Mouse (Mus musculus): ENCODE results near the gene 4833427G06Rik. TPM values are rescaled to one million over a fixed set of nuclear protein-coding genes. Genes with fewer than 3 reads are reported as not detected.

Gene 4833427G06Rik
- polyA plus RNA-seq, 1 experiment from 2014 or later = not detected

- ATAC-seq = peak; percentile 97
- H3K9me3 ChIP-seq (ENCODE audit: control insufficient read depth, low read length) = no peaks in the 10 kb centered on the region
- under 1% methylated on average over 14 of the region's 14 CpGs for WGBS
- H3K4me3 ChIP-seq (ENCODE audit: low read length) = peak within 1 kb of the TSS; percentile 58
- H3K36me3 ChIP-seq (ENCODE audit: control insufficient read depth, insufficient read depth, low read length) = no peaks in the 10 kb centered on the region
- peaks cover 21% of the 10 kb centered on the region for H3K4me1 ChIP-seq (ENCODE audit: control insufficient read depth, insufficient read depth, low read length)
- peak within 1 kb of the TSS; percentile 93 for H3K4me2 ChIP-seq (ENCODE audit: low read depth, low read length)
- peak within 1 kb of the TSS; percentile 68 for H3K9ac ChIP-seq (ENCODE audit: low read depth, low read length)
- no peaks in the 10 kb centered on the region for H3K27me3 ChIP-seq (replicated peaks; ENCODE audit: control insufficient read depth, insufficient read depth, low read length)
- peak within 1 kb of the TSS; percentile 31 for H3K27ac ChIP-seq (ENCODE audit: low read length)
These were observed 24.9 kb downstream of the 4833427G06Rik start, which contains the start of gene Layn for GRCm38 (mm10) chr9:51076979-51077315. Layn (minus strand) TSS chr9:51077094.

- Histone ChIP-seq H3K36me3 (ENCODE audit: control insufficient read depth, insufficient read depth, low read length) (no peaks in the 10 kb centered on the region), H3K4me2 (ENCODE audit: low read depth, low read length) (peak overlapping the region; percentile 93), H3K27ac (ENCODE audit: low read length) (peak overlapping the region; percentile 31; the same call in 1 of the 2 replicates), H3K4me1 (ENCODE audit: control insufficient read depth, insufficient read depth, low read length) (peaks cover 21% of the 10 kb centered on the region), H3K27me3 (replicated peaks; ENCODE audit: control insufficient read depth, insufficient read depth, low read length) (no peaks in the 10 kb centered on the region), H3K9me3 (ENCODE audit: control insufficient read depth, low read length) (no peaks in the 10 kb centered on the region), H3K9ac (ENCODE audit: low read depth, low read length) (peak overlapping the region; percentile 68), H3K4me3 (ENCODE audit: low read length) (peak overlapping the region; percentile 58)
- WGBS = under 1% methylated on average over 17 of the region's 17 CpGs
- ATAC-seq = peak; percentile 56
These were observed 25.4 kb downstream of the 4833427G06Rik start for GRCm38 (mm10) chr9:51076300-51076978.

GRCm38 (mm10) chr9:51075780-51076179 lies 26.1 kb downstream of the 4833427G06Rik start:
- 29% methylated on average over 3 of the region's 3 CpGs for WGBS
- H3K27me3 ChIP-seq (replicated peaks; ENCODE audit: control insufficient read depth, insufficient read depth, low read length) = no peaks in the 10 kb centered on the region
- peaks cover 21% of the 10 kb centered on the region for H3K4me1 ChIP-seq (ENCODE audit: control insufficient read depth, insufficient read depth, low read length)
- H3K36me3 ChIP-seq (ENCODE audit: control insufficient read depth, insufficient read depth, low read length) = no peaks in the 10 kb centered on the region
- no peaks in the 10 kb centered on the region for H3K9me3 ChIP-seq (ENCODE audit: control insufficient read depth, low read length)
- H3K4me3 ChIP-seq (ENCODE audit: low read length) = peak overlapping the region; percentile 58
- peak; percentile 39; the same call in 1 of the 2 replicates for ATAC-seq
- H3K27ac ChIP-seq (ENCODE audit: low read length) = no peak overlapping the region
- peak overlapping the region; percentile 68; the same call in 1 of the 2 replicates for H3K9ac ChIP-seq (ENCODE audit: low read depth, low read length)
- H3K4me2 ChIP-seq (ENCODE audit: low read depth, low read length) = peak overlapping the region; percentile 93

- Histone ChIP-seq H3K4me2 (ENCODE audit: low read depth, low read length) (no peak overlapping the region), H3K4me1 (ENCODE audit: control insufficient read depth, insufficient read depth, low read length) (peaks cover 3% of the 10 kb centered on the region; the same call in 1 of the 2 replicates), H3K9me3 (ENCODE audit: control insufficient read depth, low read length) (no peaks in the 10 kb centered on the region), H3K9ac (ENCODE audit: low read depth, low read length) (no peak overlapping the region), H3K4me3 (ENCODE audit: low read length) (no peak overlapping the region), H3K27me3 (replicated peaks; ENCODE audit: control insufficient read depth, insufficient read depth, low read length) (no peaks in the 10 kb centered on the region), H3K36me3 (ENCODE audit: control insufficient read depth, insufficient read depth, low read length) (no peaks in the 10 kb centered on the region), H3K27ac (ENCODE audit: low read length) (no peak overlapping the region)
- WGBS = 71% methylated on average over 4 of the region's 4 CpGs
- ATAC-seq = no peak
These were observed 31.1 kb downstream of the 4833427G06Rik start for GRCm38 (mm10) chr9:51070801-51071200.

GRCm38 (mm10) chr9:51068202-51068601 lies 33.7 kb downstream of the 4833427G06Rik start:
- no peak for ATAC-seq

GRCm38 (mm10) chr9:51060601-51061000 lies 41.3 kb downstream of the 4833427G06Rik start, which contains the start of gene Btg4:
Btg4 (plus strand) TSS chr9:51060901.
- H3K4me1 ChIP-seq (ENCODE audit: control insufficient read depth, insufficient read depth, low read length) = no peaks in the 10 kb centered on the region
- H3K27me3 ChIP-seq (replicated peaks; ENCODE audit: control insufficient read depth, insufficient read depth, low read length) = no peaks in the 10 kb centered on the region
- H3K4me2 ChIP-seq (ENCODE audit: low read depth, low read length) = no peak within 1 kb of the TSS
- H3K27ac ChIP-seq (ENCODE audit: low read length) = no peak within 1 kb of the TSS
- H3K9ac ChIP-seq (ENCODE audit: low read depth, low read length) = no peak within 1 kb of the TSS
- no peak for ATAC-seq
- 84% methylated on average over 2 of the region's 2 CpGs for WGBS
- no peaks in the 10 kb centered on the region for H3K9me3 ChIP-seq (ENCODE audit: control insufficient read depth, low read length)
- H3K4me3 ChIP-seq (ENCODE audit: low read length) = no peak within 1 kb of the TSS
- H3K36me3 ChIP-seq (ENCODE audit: control insufficient read depth, insufficient read depth, low read length) = no peaks in the 10 kb centered on the region

More at GRCm38 (mm10) chr9:51068202-51068601, 33.7 kb downstream of the 4833427G06Rik start:
- H3K9me3 ChIP-seq (ENCODE audit: control insufficient read depth, low read length) = no peaks in the 10 kb centered on the region
- no peaks in the 10 kb centered on the region for H3K4me1 ChIP-seq (ENCODE audit: control insufficient read depth, insufficient read depth, low read length)
- H3K4me2 ChIP-seq (ENCODE audit: low read depth, low read length) = no peak overlapping the region
- WGBS = 49% methylated on average over 3 of the region's 3 CpGs
- H3K36me3 ChIP-seq (ENCODE audit: control insufficient read depth, insufficient read depth, low read length) = no peaks in the 10 kb centered on the region
- no peak overlapping the region for H3K4me3 ChIP-seq (ENCODE audit: low read length)
- H3K27me3 ChIP-seq (replicated peaks; ENCODE audit: control insufficient read depth, insufficient read depth, low read length) = no peaks in the 10 kb centered on the region
- no peak overlapping the region for H3K27ac ChIP-seq (ENCODE audit: low read length)
- H3K9ac ChIP-seq (ENCODE audit: low read depth, low read length) = no peak overlapping the region

- H3K9me3 ChIP-seq (ENCODE audit: control insufficient read depth, low read length) = no peaks in the 10 kb centered on the region
- H3K4me1 ChIP-seq (ENCODE audit: control insufficient read depth, insufficient read depth, low read length) = no peaks in the 10 kb centered on the region
- H3K27ac ChIP-seq (ENCODE audit: low read length) = no peak overlapping the region
- no peak overlapping the region for H3K9ac ChIP-seq (ENCODE audit: low read depth, low read length)
- no peak overlapping the region for H3K4me2 ChIP-seq (ENCODE audit: low read depth, low read length)
- no peaks in the 10 kb centered on the region for H3K36me3 ChIP-seq (ENCODE audit: control insufficient read depth, insufficient read depth, low read length)
- 64% methylated on average over 4 of the region's 4 CpGs for WGBS
- no peak for ATAC-seq
- no peaks in the 10 kb centered on the region for H3K27me3 ChIP-seq (replicated peaks; ENCODE audit: control insufficient read depth, insufficient read depth, low read length)
- H3K4me3 ChIP-seq (ENCODE audit: low read length) = no peak overlapping the region
These were observed 42.8 kb downstream of the 4833427G06Rik start for GRCm38 (mm10) chr9:51058951-51059521.

- Histone ChIP-seq H3K27ac (ENCODE audit: low read length) (no peak overlapping the region), H3K27me3 (replicated peaks; ENCODE audit: control insufficient read depth, insufficient read depth, low read length) (no peaks in the 10 kb centered on the region), H3K9me3 (ENCODE audit: control insufficient read depth, low read length) (no peaks in the 10 kb centered on the region), H3K9ac (ENCODE audit: low read depth, low read length) (no peak overlapping the region), H3K36me3 (ENCODE audit: control insufficient read depth, insufficient read depth, low read length) (no peaks in the 10 kb centered on the region), H3K4me2 (ENCODE audit: low read depth, low read length) (no peak overlapping the region), H3K4me3 (ENCODE audit: low read length) (no peak overlapping the region), H3K4me1 (ENCODE audit: control insufficient read depth, insufficient read depth, low read length) (no peaks in the 10 kb centered on the region)
- 62% methylated on average over 3 of the region's 3 CpGs for WGBS
- no peak for ATAC-seq
These were observed 45.2 kb downstream of the 4833427G06Rik start for GRCm38 (mm10) chr9:51056360-51057324.

GRCm38 (mm10) chr9:51052180-51052579 lies 49.7 kb downstream of the 4833427G06Rik start:
- no peak for ATAC-seq
- H3K4me1 ChIP-seq (ENCODE audit: control insufficient read depth, insufficient read depth, low read length) = no peaks in the 10 kb centered on the region
- 69% methylated on average over 3 of the region's 3 CpGs for WGBS
- H3K36me3 ChIP-seq (ENCODE audit: control insufficient read depth, insufficient read depth, low read length) = no peaks in the 10 kb centered on the region
- H3K27ac ChIP-seq (ENCODE audit: low read length) = no peak overlapping the region
- no peak overlapping the region for H3K4me2 ChIP-seq (ENCODE audit: low read depth, low read length)
- no peak overlapping the region for H3K4me3 ChIP-seq (ENCODE audit: low read length)
- no peaks in the 10 kb centered on the region for H3K9me3 ChIP-seq (ENCODE audit: control insufficient read depth, low read length)
- no peaks in the 10 kb centered on the region for H3K27me3 ChIP-seq (replicated peaks; ENCODE audit: control insufficient read depth, insufficient read depth, low read length)
- no peak overlapping the region for H3K9ac ChIP-seq (ENCODE audit: low read depth, low read length)
